11 mouse cellular contexts compared by ENCODE assay signal in genomic region chr4:108058166-108058565, GRCm38 (mm10). TPM values are rescaled to one million over a fixed set of nuclear protein-coding genes. Genes with fewer than 3 reads are reported as not detected.
DNase-seq lines count a peak whose midpoint lies in the region; ATAC-seq lines count a peak whose summit lies in the region.
"Had no signal": no experiment of that assay in that cellular context is flagged by ENCODE, and none has a peak within 500 bp of the region (broad histone marks: within the 10 kb centered on the region; RNA-seq: fewer than 3 reads in every experiment).

No protein-coding gene starts in this region.

- no peaks in the 10 kb centered on the region for H3K27me3 ChIP-seq in heart, embryonic 11.5 days (ENCODE audit: control insufficient read depth, insufficient read depth, low read length)
- H3K27me3 ChIP-seq: midbrain, embryonic 13.5 days had no signal

- WGBS in heart, embryonic 11.5 days (ENCODE audit: insufficient replicate concordance): 58% methylated on average over 10 of the region's 10 CpGs

- H3K4me2 ChIP-seq in heart, embryonic 11.5 days: no peak overlapping the region
- H3K4me2 ChIP-seq: midbrain, embryonic 13.5 days had no signal

- no peak overlapping the region for H3K9ac ChIP-seq in heart, embryonic 11.5 days (ENCODE audit: low read depth, low read length)
- H3K9ac ChIP-seq: forebrain, postnatal 0 days; midbrain, embryonic 13.5 days had no signal

- H3K4me1 ChIP-seq in heart, embryonic 11.5 days (ENCODE audit: control insufficient read depth, insufficient read depth, low read length): 0 out of 2 replicates have a peak, but pooled peaks cover 4% of the 10 kb centered on the region

- peaks cover 9% of the 10 kb centered on the region; the same call in 1 of the 2 replicates for H3K36me3 ChIP-seq in heart, embryonic 11.5 days (ENCODE audit: control insufficient read depth, insufficient read depth, low read length)

- intact Hi-C loops in gastrocnemius, postnatal 14 days (cut with DNase I; ENCODE audit: low total_unique reads): no loop called here

- peak; percentile 59; the same call in 1 of the 2 replicates for ATAC-seq in heart, embryonic 11.5 days (replicated peaks; ENCODE audit: insufficient number of reproducible peaks, low FRiP score, low TSS enrichment)
- ATAC-seq in megakaryocyte progenitor cell, adult 5-6 weeks (replicated peaks; ENCODE audit: poor library complexity): peak; percentile 52
- ATAC-seq: forebrain, postnatal 0 days; midbrain, embryonic 13.5 days had no signal

- no peak overlapping the region for H3K4me3 ChIP-seq in heart, embryonic 11.5 days (ENCODE audit: low read depth, low read length)
- H3K4me3 ChIP-seq: midbrain, embryonic 13.5 days had no signal

- DNase-seq in heart, adult 11 months: peak; percentile 93
- DNase-seq in heart, adult 8-10 months (ENCODE audit: low spot score): no peak
- peak; percentile 91 for DNase-seq in NIH3T3 (ENCODE audit: low read depth)
- DNase-seq in kidney, postnatal 4 days: no peak
- DNase-seq in embryo, embryonic 9.5 days (ENCODE audit: extremely low spot score): no peak
- DNase-seq in gastrocnemius, postnatal 14 days: no peak
- DNase-seq: forebrain, postnatal 0 days; spleen, adult 18-20 months had no signal

- no peaks in the 10 kb centered on the region for H3K9me3 ChIP-seq in heart, embryonic 11.5 days (replicated peaks; ENCODE audit: control insufficient read depth, low read length)
- H3K9me3 ChIP-seq: midbrain, embryonic 13.5 days had no signal

- no peak overlapping the region for H3K27ac ChIP-seq in heart, embryonic 11.5 days (ENCODE audit: low read depth, low read length)
- H3K27ac ChIP-seq: midbrain, embryonic 13.5 days had no signal

RNA-seq across cellular contexts. Expression of gene Podn, which starts 38.1 kb away (rescaled TPM):
- 10 to 100 TPM; 16.0 to 26.0 (median 19.9) TPM for total RNA-seq in heart, adult 8-10 months (2022)
- 0.39 and 0.51 TPM in 2 replicates for polyA plus RNA-seq in heart, embryonic 11.5 days (2014; fragmentation: Nextera tagmentation; extraction: Ambion mirVana)
- 0.44 TPM in 1 of 2 replicates, not detected in the other for total RNA-seq in megakaryocyte progenitor cell, adult 5-6 weeks (2015)
- total RNA-seq in megakaryocyte progenitor cell, adult 5-6 weeks (2017): not detected in 2 replicates
- 1 to 10 TPM; 7.0 to 10.0 TPM for total RNA-seq in gastrocnemius, postnatal 14 days (2021)

Comparison
In these comparisons a context has a peak if more than half of its experiments do, and no peak if none do; other contexts are left out.
1. DNase-seq: peak in heart, adult 11 months (single experiment) and NIH3T3 (single experiment); none in heart, adult 8-10 months (single experiment), kidney, postnatal 4 days (0 of 2), embryo, embryonic 9.5 days (single experiment) and gastrocnemius, postnatal 14 days (single experiment).
2. RNA of gene Podn, which starts 38.1 kb away (total RNA-seq): 16.0 to 26.0 TPM in heart, adult 8-10 months and 7.0 to 10.0 TPM in gastrocnemius, postnatal 14 days; 0.44 TPM in megakaryocyte progenitor cell, adult 5-6 weeks; every median in the first group is over 4 times any median in the second.